Mouse (Mus musculus): Measurements from ENCODE around the gene Mex3d.

GRCm38 (mm10) chr10:80384709-80385108 lies 2.8 kb downstream of the Mex3d start:
- TF ChIP-seq POLR2A (IDR thresholded peaks at IDR 0.05; ENCODE audit: low read depth, low read length) (no peak), CTCF (conservative IDR thresholded peaks at IDR 0.05; ENCODE audit: insufficient read depth, insufficient read length, low read depth, low read length) (no peak)
